Mouse (Mus musculus) neutrophil, adult 59 days (primary cell): ENCODE data around the gene Acap2. TPM values are rescaled to one million over a fixed set of nuclear protein-coding genes. Genes with fewer than 3 reads are reported as not detected.

Experiments
- total RNA-seq, 2 experiments: library from RNA; stranded (reverse); gene quantifications; 1 replicate in 1 of 2; 2 replicates in 1 of 2; pipeline ENCODE4 v1.2.4; 2023

Gene Acap2
- total RNA-seq, result 10 to 100 TPM; 88.8 to 93.4 TPM

DNA sequence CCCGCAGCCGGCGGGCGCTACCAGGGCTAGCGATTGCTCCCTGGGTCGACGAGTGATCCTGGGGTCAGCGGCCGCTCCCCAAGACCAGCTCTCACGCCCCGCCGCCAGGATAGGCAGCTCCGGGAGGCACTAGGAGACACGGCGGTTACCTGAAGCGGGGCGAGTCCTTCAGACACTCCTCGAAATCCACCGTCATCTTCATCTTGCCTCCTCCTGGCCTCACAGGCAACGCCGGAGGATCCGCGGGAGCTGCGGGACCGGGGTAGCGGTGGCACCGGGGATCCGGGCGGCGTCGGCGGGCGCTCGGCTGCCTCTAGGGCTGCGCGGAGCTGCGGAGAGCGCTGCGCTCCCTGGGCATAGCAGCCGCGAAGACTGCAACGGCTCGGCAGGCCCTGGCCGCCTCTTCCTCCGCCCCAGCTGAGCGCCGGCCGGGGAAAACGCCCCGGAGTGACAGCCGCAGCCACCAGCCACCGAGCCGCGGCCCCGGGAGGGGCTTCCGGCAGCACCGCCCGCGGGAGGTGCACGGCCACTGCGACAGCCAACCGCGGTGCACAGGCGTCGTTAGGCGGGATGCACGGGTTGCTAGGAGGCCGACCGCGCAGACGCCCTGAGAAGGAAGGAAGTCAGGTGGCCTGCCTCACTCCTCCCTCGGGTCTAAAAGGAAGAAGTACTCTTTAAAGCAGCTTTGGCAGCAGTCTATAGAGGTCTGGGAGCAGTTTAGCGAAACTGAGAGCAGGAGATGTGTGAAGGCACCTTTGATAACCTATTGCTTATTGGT is at the start of gene Acap2:
Gene Acap2, minus strand, starts transcription at position 456 of the 778 bp plus-strand sequence.

GRCm38 (mm10) chr16:31081125-31081664 is 119.8 kb downstream of the Acap2 start, which contains the start of gene Xxylt1:
Gene Xxylt1, minus strand, starts transcription at chr16:31081432.

Other genes starting within 250 kb of the Acap2 start
- gene Xxylt1, start 119.8 kb downstream of the Acap2 start, total RNA-seq, result 1 to 10 TPM; 3.1 to 5.3 TPM
- 10 to 100 TPM; 77.5 to 77.8 TPM for gene Ppp1r2, start 74.0 kb upstream of the Acap2 start, total RNA-seq
- gene Apod, start 113.6 kb upstream of the Acap2 start, total RNA-seq, result not detected
- 1 to 10 TPM; 1.1 to 2.2 TPM for gene Bdh1, start 221.0 kb upstream of the Acap2 start, total RNA-seq